Mouse (Mus musculus): ENCODE measurements around the gene Ptprz1. TPM values are rescaled to one million over a fixed set of nuclear protein-coding genes. Genes with fewer than 3 reads are reported as not detected.

Ptprz1 gene
- polyA plus RNA-seq, 1 experiment from 2014 or later, result 2.7 TPM

DNA sequence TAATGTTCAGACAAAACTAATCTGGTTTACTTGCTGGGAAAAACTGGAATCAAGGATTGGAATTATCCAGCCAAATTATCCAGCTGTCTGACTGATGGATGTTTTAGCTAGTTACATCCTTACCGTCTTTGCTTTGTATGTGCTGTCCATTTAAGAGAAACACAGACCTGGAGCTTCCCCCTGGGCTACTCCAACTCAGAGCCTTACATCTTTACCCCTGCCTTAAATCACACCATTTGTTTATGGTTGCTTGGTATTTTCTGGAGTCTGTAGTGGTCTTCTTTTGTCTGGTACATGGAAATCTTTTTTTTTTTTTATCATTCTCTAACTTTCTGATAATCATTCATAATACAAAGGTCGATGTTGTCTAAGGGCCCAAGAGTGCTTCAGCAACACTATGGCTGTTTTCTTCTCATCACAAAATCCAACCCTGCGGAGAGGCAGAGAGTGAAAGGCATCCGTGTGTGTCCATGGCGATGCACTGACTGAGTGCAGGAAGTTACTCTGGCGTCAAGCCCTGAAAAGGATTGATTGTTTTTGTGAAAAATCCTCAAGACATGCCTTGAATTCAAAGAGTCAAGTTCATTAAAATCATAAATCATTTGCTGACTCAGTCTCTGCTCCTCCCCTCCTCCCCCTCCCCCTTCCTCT lies 34.1 kb downstream of the Ptprz1 start:
- H3K4me3 ChIP-seq (ENCODE audit: low read length), result no peak overlapping the region
- H3K27ac ChIP-seq (ENCODE audit: low read length), result no peak overlapping the region
- no peak for ATAC-seq (ENCODE audit: low read depth)
- no peaks in the 10 kb centered on the region for H3K36me3 ChIP-seq (ENCODE audit: control insufficient read depth, insufficient read depth, low read length)
- H3K9ac ChIP-seq (ENCODE audit: low read length), result no peak overlapping the region
- no peak overlapping the region for H3K4me2 ChIP-seq (ENCODE audit: low read depth, low read length)
- H3K9me3 ChIP-seq (ENCODE audit: control insufficient read depth, low read length), result no peaks in the 10 kb centered on the region
- 47% methylated on average over 6 of the region's 6 CpGs for WGBS
- no peaks in the 10 kb centered on the region for H3K4me1 ChIP-seq (replicated peaks; ENCODE audit: control insufficient read depth, insufficient read depth, low read length)
- H3K27me3 ChIP-seq (ENCODE audit: control insufficient read depth, insufficient read depth, low read depth, low read length), result no peaks in the 10 kb centered on the region

DNA sequence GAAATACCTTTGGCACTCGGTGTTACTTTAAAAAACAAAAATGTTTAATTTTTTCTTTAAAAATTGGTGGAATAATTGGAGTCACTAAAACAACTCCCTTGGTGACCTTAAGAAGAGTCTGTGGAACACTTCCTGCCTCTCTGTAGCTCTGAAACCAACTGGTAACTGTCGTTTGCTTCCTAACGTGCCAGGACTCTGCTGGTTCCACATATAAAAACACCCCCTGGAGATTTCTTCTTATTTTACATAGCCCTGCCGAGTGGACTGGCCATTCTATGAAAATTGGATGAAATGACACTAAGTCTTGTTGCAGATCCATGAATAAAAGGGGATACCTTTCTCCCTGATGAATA lies 34.6 kb downstream of the Ptprz1 start:
- Histone ChIP-seq H3K36me3 (ENCODE audit: control insufficient read depth, insufficient read depth, low read length) (no peaks in the 10 kb centered on the region), H3K4me2 (ENCODE audit: low read depth, low read length) (no peak overlapping the region), H3K9ac (ENCODE audit: low read length) (no peak overlapping the region), H3K27me3 (ENCODE audit: control insufficient read depth, insufficient read depth, low read depth, low read length) (no peaks in the 10 kb centered on the region), H3K4me3 (ENCODE audit: low read length) (no peak overlapping the region), H3K9me3 (ENCODE audit: control insufficient read depth, low read length) (no peaks in the 10 kb centered on the region), H3K4me1 (replicated peaks; ENCODE audit: control insufficient read depth, insufficient read depth, low read length) (no peaks in the 10 kb centered on the region), H3K27ac (ENCODE audit: low read length) (no peak overlapping the region)
- no peak for ATAC-seq (ENCODE audit: low read depth)
- WGBS, result 46% methylated on average over 4 of the region's 4 CpGs

GRCm38 (mm10) chr6:22922880-22923279 lies 47.6 kb downstream of the Ptprz1 start:
- 10% methylated on average over 1 of the region's 1 CpGs for WGBS
- H3K9me3 ChIP-seq (ENCODE audit: control insufficient read depth, low read length), result no peaks in the 10 kb centered on the region
- no peaks in the 10 kb centered on the region for H3K36me3 ChIP-seq (ENCODE audit: control insufficient read depth, insufficient read depth, low read length)
- no peak for ATAC-seq (ENCODE audit: low read depth)
- no peaks in the 10 kb centered on the region for H3K27me3 ChIP-seq (ENCODE audit: control insufficient read depth, insufficient read depth, low read depth, low read length)
- no peak overlapping the region for H3K4me3 ChIP-seq (ENCODE audit: low read length)
- H3K4me1 ChIP-seq (replicated peaks; ENCODE audit: control insufficient read depth, insufficient read depth, low read length), result no peaks in the 10 kb centered on the region
- no peak overlapping the region for H3K9ac ChIP-seq (ENCODE audit: low read length)
- H3K27ac ChIP-seq (ENCODE audit: low read length), result no peak overlapping the region
- H3K4me2 ChIP-seq (ENCODE audit: low read depth, low read length), result no peak overlapping the region

DNA sequence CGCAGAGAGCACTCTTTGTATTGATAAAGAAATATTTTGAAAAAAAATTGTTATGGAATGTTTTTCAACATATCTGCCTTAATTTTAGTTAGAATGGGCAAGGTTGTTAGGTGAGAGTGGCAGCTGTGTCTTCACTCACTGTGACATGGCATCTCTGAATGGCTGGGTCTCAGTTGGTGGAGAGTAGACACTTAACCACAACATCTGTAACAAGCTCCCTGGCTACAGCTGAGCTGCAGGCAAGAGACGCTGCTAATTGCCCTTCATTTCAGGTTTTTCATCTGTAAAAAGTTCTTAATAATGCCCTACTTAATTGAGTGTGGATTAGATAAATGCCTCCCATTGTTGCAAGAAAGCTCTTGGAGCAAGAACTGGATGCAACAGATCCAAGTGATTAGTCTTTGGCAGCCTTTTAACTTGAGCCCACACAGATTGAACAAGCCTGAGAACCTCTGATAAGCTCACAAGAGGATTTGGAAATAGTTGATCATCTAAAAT lies 57.5 kb downstream of the Ptprz1 start:
- H3K27ac ChIP-seq (ENCODE audit: low read length), result no peak overlapping the region
- H3K9ac ChIP-seq (ENCODE audit: low read length), result no peak overlapping the region
- no peak for ATAC-seq (ENCODE audit: low read depth)
- H3K4me2 ChIP-seq (ENCODE audit: low read depth, low read length), result no peak overlapping the region
- H3K36me3 ChIP-seq (ENCODE audit: control insufficient read depth, insufficient read depth, low read length), result no peaks in the 10 kb centered on the region
- no peak overlapping the region for H3K4me3 ChIP-seq (ENCODE audit: low read length)
- no peaks in the 10 kb centered on the region for H3K4me1 ChIP-seq (replicated peaks; ENCODE audit: control insufficient read depth, insufficient read depth, low read length)
- H3K27me3 ChIP-seq (ENCODE audit: control insufficient read depth, insufficient read depth, low read depth, low read length), result no peaks in the 10 kb centered on the region
- WGBS, result 77% methylated on average over 2 of the region's 2 CpGs
- no peaks in the 10 kb centered on the region for H3K9me3 ChIP-seq (ENCODE audit: control insufficient read depth, low read length)

DNA sequence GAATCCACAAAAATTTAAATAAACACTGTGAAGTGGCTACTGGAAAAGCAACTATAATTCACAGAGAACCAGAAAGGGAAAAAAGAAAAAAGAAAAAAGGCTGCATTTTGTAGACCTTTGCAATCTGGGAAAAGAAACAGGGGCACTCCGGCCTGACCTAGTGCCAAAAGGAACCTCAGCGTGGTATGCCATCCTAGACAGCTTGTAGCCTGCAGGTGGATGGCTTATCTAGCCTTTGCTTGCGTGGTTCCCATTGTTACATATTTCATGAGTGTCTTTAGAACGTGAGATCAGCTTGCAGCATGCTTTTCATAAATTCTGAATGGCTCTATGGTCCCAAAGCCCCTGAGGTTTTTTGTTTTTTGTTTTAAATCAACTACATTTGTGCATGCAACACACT lies 61.8 kb downstream of the Ptprz1 start:
- ATAC-seq (ENCODE audit: low read depth), result no peak
- WGBS, result 61% methylated on average over 4 of the region's 4 CpGs
- Histone ChIP-seq H3K4me2 (ENCODE audit: low read depth, low read length) (no peak overlapping the region), H3K27me3 (ENCODE audit: control insufficient read depth, insufficient read depth, low read depth, low read length) (no peaks in the 10 kb centered on the region), H3K27ac (ENCODE audit: low read length) (no peak overlapping the region), H3K36me3 (ENCODE audit: control insufficient read depth, insufficient read depth, low read length) (no peaks in the 10 kb centered on the region), H3K4me3 (ENCODE audit: low read length) (no peak overlapping the region), H3K4me1 (replicated peaks; ENCODE audit: control insufficient read depth, insufficient read depth, low read length) (no peaks in the 10 kb centered on the region), H3K9ac (ENCODE audit: low read length) (no peak overlapping the region), H3K9me3 (ENCODE audit: control insufficient read depth, low read length) (no peaks in the 10 kb centered on the region)

- Histone ChIP-seq H3K27me3 (ENCODE audit: control insufficient read depth, insufficient read depth, low read depth, low read length) (no peaks in the 10 kb centered on the region), H3K4me1 (replicated peaks; ENCODE audit: control insufficient read depth, insufficient read depth, low read length) (no peaks in the 10 kb centered on the region), H3K9me3 (ENCODE audit: control insufficient read depth, low read length) (no peaks in the 10 kb centered on the region), H3K27ac (ENCODE audit: low read length) (no peak overlapping the region), H3K36me3 (ENCODE audit: control insufficient read depth, insufficient read depth, low read length) (no peaks in the 10 kb centered on the region), H3K9ac (ENCODE audit: low read length) (no peak overlapping the region), H3K4me3 (ENCODE audit: low read length) (no peak overlapping the region), H3K4me2 (ENCODE audit: low read depth, low read length) (no peak overlapping the region)
- WGBS, result 44% methylated on average over 5 of the region's 5 CpGs
- ATAC-seq (ENCODE audit: low read depth), result peak; percentile 54
Measured at GRCm38 (mm10) chr6:22937526-22937925, 62.2 kb downstream of the Ptprz1 start.

GRCm38 (mm10) chr6:22944191-22944590 lies 68.9 kb downstream of the Ptprz1 start:
- no peaks in the 10 kb centered on the region for H3K27me3 ChIP-seq (ENCODE audit: control insufficient read depth, insufficient read depth, low read depth, low read length)
- no peak overlapping the region for H3K4me2 ChIP-seq (ENCODE audit: low read depth, low read length)
- no peak overlapping the region for H3K4me3 ChIP-seq (ENCODE audit: low read length)
- H3K4me1 ChIP-seq (replicated peaks; ENCODE audit: control insufficient read depth, insufficient read depth, low read length), result no peaks in the 10 kb centered on the region
- WGBS, result 88% methylated on average over 3 of the region's 3 CpGs
- H3K9ac ChIP-seq (ENCODE audit: low read length), result no peak overlapping the region
- H3K9me3 ChIP-seq (ENCODE audit: control insufficient read depth, low read length), result no peaks in the 10 kb centered on the region
- no peaks in the 10 kb centered on the region for H3K36me3 ChIP-seq (ENCODE audit: control insufficient read depth, insufficient read depth, low read length)
- ATAC-seq (ENCODE audit: low read depth), result no peak
- H3K27ac ChIP-seq (ENCODE audit: low read length), result no peak overlapping the region

GRCm38 (mm10) chr6:22963374-22963773 lies 88.1 kb downstream of the Ptprz1 start:
- no peaks in the 10 kb centered on the region for H3K9me3 ChIP-seq (ENCODE audit: control insufficient read depth, low read length)
- no peak overlapping the region for H3K9ac ChIP-seq (ENCODE audit: low read length)
- WGBS, result 88% methylated on average over 3 of the region's 3 CpGs
- no peak overlapping the region for H3K4me3 ChIP-seq (ENCODE audit: low read length)
- H3K4me1 ChIP-seq (replicated peaks; ENCODE audit: control insufficient read depth, insufficient read depth, low read length), result no peaks in the 10 kb centered on the region
- no peak overlapping the region for H3K27ac ChIP-seq (ENCODE audit: low read length)
- ATAC-seq (ENCODE audit: low read depth), result no peak
- no peaks in the 10 kb centered on the region for H3K27me3 ChIP-seq (ENCODE audit: control insufficient read depth, insufficient read depth, low read depth, low read length)
- H3K36me3 ChIP-seq (ENCODE audit: control insufficient read depth, insufficient read depth, low read length), result no peaks in the 10 kb centered on the region
- H3K4me2 ChIP-seq (ENCODE audit: low read depth, low read length), result no peak overlapping the region

DNA sequence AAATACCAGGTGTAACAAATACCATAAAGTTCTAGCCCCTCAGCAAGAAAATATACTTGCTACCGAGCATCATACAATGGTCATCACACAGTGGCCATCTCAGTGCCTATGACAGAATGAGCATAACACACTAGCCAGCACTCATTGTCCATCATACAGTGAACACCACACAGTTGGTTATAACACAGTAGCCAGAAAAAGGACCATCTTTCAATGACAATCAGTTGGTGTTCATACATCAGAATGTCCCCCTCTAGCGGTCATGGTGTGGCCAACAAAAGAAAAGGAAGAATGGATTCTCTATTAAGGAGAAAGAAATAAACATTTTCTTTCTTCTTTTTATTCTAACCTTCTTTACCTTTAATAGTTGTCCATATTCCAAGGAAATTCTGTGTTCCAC lies 92.8 kb downstream of the Ptprz1 start:
- no peaks in the 10 kb centered on the region for H3K36me3 ChIP-seq (ENCODE audit: control insufficient read depth, insufficient read depth, low read length)
- H3K4me1 ChIP-seq (replicated peaks; ENCODE audit: control insufficient read depth, insufficient read depth, low read length), result no peaks in the 10 kb centered on the region
- H3K9me3 ChIP-seq (ENCODE audit: control insufficient read depth, low read length), result no peaks in the 10 kb centered on the region
- no peak for ATAC-seq (ENCODE audit: low read depth)
- no peak overlapping the region for H3K27ac ChIP-seq (ENCODE audit: low read length)
- no peaks in the 10 kb centered on the region for H3K27me3 ChIP-seq (ENCODE audit: control insufficient read depth, insufficient read depth, low read depth, low read length)
- no peak overlapping the region for H3K4me2 ChIP-seq (ENCODE audit: low read depth, low read length)
- no peak overlapping the region for H3K9ac ChIP-seq (ENCODE audit: low read length)
- H3K4me3 ChIP-seq (ENCODE audit: low read length), result no peak overlapping the region
- 48% methylated on average over 2 of the region's 2 CpGs for WGBS
